Mouse (Mus musculus) small intestine, adult 2 months (tissue): Measurements from ENCODE around the gene Eif3c. TPM values are rescaled to one million over a fixed set of nuclear protein-coding genes. Genes with fewer than 3 reads are reported as not detected.

Experiments
- H3K27ac ChIP-seq: fragments of 200-500 bp; 2 replicates; pipeline ENCODE4 v1.5.1; 2012; ENCODE audit warnings: low read depth, low read length, control low read depth, inconsistent platforms; ENCODE audit not compliant: insufficient read depth
- H3K27me3 ChIP-seq: fragments of 200-500 bp; 2 replicates; pipeline ENCODE4 v1.6.1; 2012; ENCODE audit warnings: mild to moderate bottlenecking, moderate library complexity, low read length, inconsistent platforms; ENCODE audit not compliant: control insufficient read depth, insufficient read depth
- H3K36me3 ChIP-seq: fragments of 200-500 bp; 2 replicates; pipeline ENCODE4 v1.6.1; 2012; ENCODE audit warnings: mild to moderate bottlenecking, low read length, control low read depth, inconsistent platforms; ENCODE audit not compliant: control insufficient read depth, insufficient read depth
- H3K4me1 ChIP-seq: fragments of 200-500 bp; 2 replicates; pipeline ENCODE4 v1.6.1; 2012; ENCODE audit warnings: low read length, inconsistent platforms, mixed read lengths; ENCODE audit not compliant: control insufficient read depth, insufficient read depth, insufficient read length
- H3K4me3 ChIP-seq: fragments of 200-500 bp; 2 replicates; pipeline ENCODE4 v1.5.1; 2012; ENCODE audit warnings: low read depth, mild to moderate bottlenecking, control low read depth, inconsistent platforms, low read length, moderate library complexity
- CTCF ChIP-seq: fragments of 200-500 bp; IDR thresholded peaks from 2 replicates; pipeline ENCODE4 v1.5.1; 2012; ENCODE audit warnings: low read depth, mild to moderate bottlenecking, control low read depth, inconsistent platforms, low read length, moderate library complexity, mixed read lengths; ENCODE audit not compliant: insufficient replicate concordance, insufficient read length; ENCODE audit errors: extremely low read depth
- POLR2A ChIP-seq: fragments of 200-500 bp; IDR thresholded peaks from 2 replicates; pipeline ENCODE4 v1.6.1; 2012; ENCODE audit warnings: low read depth, mild to moderate bottlenecking, control low read depth, inconsistent platforms, low read length, moderate library complexity
- WGBS: fragments of 180-500 bp; shearing (Covaris S2); methylation state at CpG from one replicate; pipeline ENCODE4 v1.1.7; 2018; 5-methylcytosine and 5-hydroxymethylcytosine counted together
- polyA plus RNA-seq: library from polyadenylated mRNA; depleted of rRNA; stranded (reverse); fragments of >200 nt; gene quantifications from 2 replicates; pipeline ENCODE4 v1.2.3, GENCODE M21; 2012

The Eif3c gene
- polyA plus RNA-seq, 1 experiment, result 79.1 TPM

GRCm38 (mm10) chr7:126598919-126599318 is 32.7 kb upstream of the Eif3c start:
- Histone ChIP-seq H3K4me1 (no peaks in the 10 kb centered on the region; the same call in 1 of the 2 replicates), H3K27ac (no peak overlapping the region), H3K4me3 (no peak overlapping the region), H3K36me3 (no peaks in the 10 kb centered on the region), H3K27me3 (no peaks in the 10 kb centered on the region)
- WGBS, result 80% methylated on average over 6 of the region's 6 CpGs
- TF ChIP-seq CTCF, result no peak
- TF ChIP-seq POLR2A, result no peak

DNA sequence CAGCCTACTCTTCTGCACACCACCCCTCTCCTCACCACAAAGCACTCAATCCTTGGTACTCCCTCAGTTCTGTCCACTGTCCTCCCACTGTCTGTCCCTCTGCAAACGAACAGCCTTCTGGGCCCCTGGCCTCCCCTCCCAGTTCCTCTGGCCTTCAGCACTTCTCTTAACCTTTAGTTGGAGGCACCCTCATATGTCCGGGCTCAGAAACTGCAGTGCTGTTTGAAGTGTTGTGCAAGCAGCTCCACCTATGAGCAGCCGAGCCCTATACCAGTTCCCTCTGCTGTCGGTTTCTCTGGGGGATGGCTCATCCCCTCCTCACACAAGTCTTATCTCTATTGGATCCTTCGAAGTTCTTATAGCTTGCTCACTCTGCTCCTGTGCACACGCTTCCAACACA is 30.2 kb upstream of the Eif3c start:
- Histone ChIP-seq H3K4me1 (no peaks in the 10 kb centered on the region; the same call in 1 of the 2 replicates), H3K27me3 (no peaks in the 10 kb centered on the region), H3K27ac (no peak overlapping the region), H3K36me3 (no peaks in the 10 kb centered on the region), H3K4me3 (no peak overlapping the region)
- WGBS, result 63% methylated on average over 6 of the region's 6 CpGs
- TF ChIP-seq CTCF (no peak), POLR2A (no peak)

DNA sequence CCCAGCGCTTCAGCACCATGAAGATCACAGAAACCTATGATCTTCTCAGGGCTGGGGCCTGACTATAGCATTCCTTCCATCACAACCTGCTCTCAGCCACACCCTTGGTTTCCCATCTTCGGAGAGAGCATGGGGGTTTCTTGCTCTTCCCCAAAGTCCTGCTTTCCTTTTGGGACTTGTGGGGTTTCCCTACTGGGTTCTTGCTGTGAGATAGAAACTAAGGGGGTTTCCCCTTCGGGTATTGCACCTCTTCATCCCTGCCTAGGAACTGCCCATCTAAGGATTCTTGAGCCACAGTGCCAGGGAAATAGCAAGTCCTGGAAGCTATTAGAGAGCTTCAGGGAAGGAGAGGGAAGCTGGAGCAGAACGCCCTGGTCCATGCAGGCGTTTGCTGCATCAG is 29.7 kb upstream of the Eif3c start:
- TF ChIP-seq CTCF, result no peak
- TF ChIP-seq POLR2A, result no peak
- Histone ChIP-seq H3K4me1 (no peaks in the 10 kb centered on the region; the same call in 1 of the 2 replicates), H3K4me3 (no peak overlapping the region), H3K36me3 (no peaks in the 10 kb centered on the region), H3K27me3 (no peaks in the 10 kb centered on the region), H3K27ac (no peak overlapping the region)
- 70% methylated on average over 5 of the region's 5 CpGs for WGBS

DNA sequence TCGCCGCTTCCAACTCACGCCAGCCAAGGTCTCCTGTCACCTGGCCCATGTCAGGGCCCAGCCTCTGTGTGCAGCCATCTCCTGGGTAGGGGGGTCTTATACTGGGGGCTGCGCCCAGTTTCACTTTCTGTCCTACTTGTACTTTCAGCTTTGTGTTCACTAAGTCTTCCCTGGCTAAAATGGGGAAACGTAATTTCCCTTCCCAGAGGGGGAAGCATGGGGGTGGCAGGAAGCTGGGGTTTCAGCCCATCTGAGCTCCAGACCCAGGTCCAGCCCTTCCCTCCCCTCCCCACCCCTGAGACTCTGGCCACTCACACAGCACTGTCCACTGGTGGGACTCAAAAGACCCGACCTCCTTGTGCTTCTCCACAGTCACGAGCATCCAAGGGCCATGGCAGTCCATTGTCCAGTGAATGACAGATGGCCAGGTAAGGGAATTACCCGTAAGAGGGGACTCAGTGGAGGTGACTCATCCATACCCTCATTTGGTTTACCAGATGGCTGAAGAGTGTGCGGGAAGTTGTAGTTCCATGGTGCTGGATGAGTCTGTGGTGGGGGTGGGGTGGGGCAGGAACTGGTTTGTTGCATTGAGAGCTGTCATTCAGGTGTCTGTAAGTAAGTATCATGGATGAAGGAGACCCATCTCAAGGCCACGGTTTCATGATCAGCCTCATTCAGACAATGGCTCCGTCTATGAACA is 28.8 kb upstream of the Eif3c start, which contains the start of gene Il27:
TSS of gene Il27 (minus strand) at position 80 of the 700 bp plus-strand sequence.
- H3K36me3 ChIP-seq, result no peaks in the 10 kb centered on the region
- no peaks in the 10 kb centered on the region; the same call in 1 of the 2 replicates for H3K4me1 ChIP-seq
- TF ChIP-seq POLR2A, result no peak
- no peak for TF ChIP-seq CTCF
- H3K4me3 ChIP-seq, result peak within 1 kb of the TSS; percentile 17; the same call in 1 of the 2 replicates
- WGBS, result 74% methylated on average over 11 of the region's 11 CpGs
- H3K27me3 ChIP-seq, result no peaks in the 10 kb centered on the region
- peak within 1 kb of the TSS; percentile 10; the same call in 1 of the 2 replicates for H3K27ac ChIP-seq

GRCm38 (mm10) chr7:126587779-126588178 is 21.6 kb upstream of the Eif3c start:
- TF ChIP-seq CTCF (peak; percentile 28; the same call in 1 of the 2 replicates), POLR2A (no peak)
- Histone ChIP-seq H3K4me3 (no peak overlapping the region), H3K36me3 (no peaks in the 10 kb centered on the region), H3K4me1 (peaks cover 7% of the 10 kb centered on the region), H3K27me3 (no peaks in the 10 kb centered on the region), H3K27ac (no peak overlapping the region)
- 34% methylated on average over 16 of the region's 16 CpGs for WGBS

GRCm38 (mm10) chr7:126586839-126587238 is 20.6 kb upstream of the Eif3c start:
- H3K27ac ChIP-seq, result no peak overlapping the region
- H3K36me3 ChIP-seq, result no peaks in the 10 kb centered on the region
- 35% methylated on average over 8 of the region's 8 CpGs for WGBS
- TF ChIP-seq CTCF, result no peak
- no peak for TF ChIP-seq POLR2A
- peaks cover 10% of the 10 kb centered on the region for H3K4me1 ChIP-seq
- no peaks in the 10 kb centered on the region for H3K27me3 ChIP-seq
- no peak overlapping the region for H3K4me3 ChIP-seq

- peak within 1 kb of the TSS; percentile 61 for H3K27ac ChIP-seq
- peak within 1 kb of the TSS; percentile 39 for H3K4me3 ChIP-seq
- WGBS, result 77% methylated on average over 6 of the region's 6 CpGs
Measured at GRCm38 (mm10) chr7:126585717-126586116, 19.5 kb upstream of the Eif3c start, which contains the start of gene Cln3. Gene Cln3, minus strand, starts transcription at chr7:126585817.

More at GRCm38 (mm10) chr7:126585717-126586116, 19.5 kb upstream of the Eif3c start, which contains the start of gene Cln3:
- Histone ChIP-seq H3K27me3 (no peaks in the 10 kb centered on the region), H3K4me1 (peaks cover 10% of the 10 kb centered on the region), H3K36me3 (no peaks in the 10 kb centered on the region)
- TF ChIP-seq CTCF, result no peak
- TF ChIP-seq POLR2A, result no peak
